Mouse (Mus musculus) hindbrain, embryonic 13.5 days (tissue): ENCODE measurements at regions not wholly inside any gene's neighbourhood (a gene's known extent, or its start where the extent isn't known, plus 50 kb on each side); places are given as distances from the start of the nearest gene placed in this dataset.

Experiments
- ATAC-seq: fragments of 200-750 bp; cut with Nextera tagmentation; 2 replicates; pipeline ENCODE4 v1.8.0; 2017; ENCODE audit warnings: moderate TSS enrichment; ENCODE audit not compliant: low FRiP score
- H3K27ac ChIP-seq: fragments of 300-500 bp; sonication (generic); 2 replicates; pipeline ENCODE4 v1.5.1; 2015; ENCODE audit warnings: inconsistent platforms, mild to moderate bottlenecking, moderate library complexity
- H3K27me3 ChIP-seq: fragments of 300-500 bp; sonication (generic); 2 replicates; pipeline ENCODE4 v1.6.1; 2015; ENCODE audit warnings: mild to moderate bottlenecking, inconsistent platforms
- H3K36me3 ChIP-seq: fragments of 300-500 bp; sonication (generic); 2 replicates; pipeline ENCODE4 v1.6.1; 2015; ENCODE audit warnings: mild to moderate bottlenecking, inconsistent platforms
- H3K4me1 ChIP-seq: fragments of 300-500 bp; sonication (generic); replicated peaks from 2 replicates; pipeline ENCODE4 v1.6.1; 2015; ENCODE audit warnings: inconsistent platforms
- H3K4me2 ChIP-seq: fragments of 300-500 bp; sonication (generic); 2 replicates; pipeline ENCODE4 v1.6.1; 2015; ENCODE audit warnings: inconsistent platforms, mild to moderate bottlenecking, moderate library complexity
- H3K4me3 ChIP-seq: fragments of 300-500 bp; sonication (generic); 2 replicates; pipeline ENCODE4 v1.5.1; 2015; ENCODE audit warnings: mild to moderate bottlenecking, inconsistent platforms
- H3K9ac ChIP-seq: fragments of 300-500 bp; sonication (generic); 2 replicates; pipeline ENCODE4 v1.6.1; 2015; ENCODE audit warnings: mild to moderate bottlenecking, inconsistent platforms
- H3K9me3 ChIP-seq: fragments of 300-500 bp; sonication (generic); 2 replicates; pipeline ENCODE4 v1.6.1; 2016; ENCODE audit warnings: inconsistent platforms
- WGBS: fragments of 180-500 bp; shearing (Covaris S2); methylation state at CpG from one replicate; pipeline ENCODE4 v1.1.7; 2015; 5-methylcytosine and 5-hydroxymethylcytosine counted together

DNA sequence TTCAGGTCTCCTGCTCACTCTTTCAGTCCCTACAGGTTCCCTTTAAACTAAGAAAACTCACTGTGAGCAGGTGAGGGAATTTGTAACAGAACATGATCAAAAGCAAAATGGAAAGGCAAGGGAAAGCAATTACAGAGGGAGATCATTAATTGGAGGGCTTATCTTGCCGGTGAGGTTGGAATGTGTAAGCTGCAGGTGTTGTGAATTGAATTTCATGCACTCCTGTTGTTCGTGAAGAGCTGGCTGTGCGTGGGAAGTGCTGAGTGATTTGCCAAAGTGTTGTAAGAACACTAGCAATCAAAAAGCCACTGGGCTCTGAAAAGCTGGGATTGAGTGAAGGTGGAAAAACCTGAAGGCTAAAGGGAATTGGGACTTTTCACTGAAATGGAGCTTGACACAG is 808.8 kb upstream of the Lcorl start:
- 24% methylated on average over 3 of the region's 3 CpGs for WGBS
- H3K4me3 ChIP-seq: no peak overlapping the region
- H3K4me2 ChIP-seq: no peak overlapping the region
- no peak overlapping the region for H3K9ac ChIP-seq
- no peaks in the 10 kb centered on the region for H3K36me3 ChIP-seq
- H3K9me3 ChIP-seq: no peaks in the 10 kb centered on the region
- H3K27me3 ChIP-seq: no peaks in the 10 kb centered on the region
- H3K4me1 ChIP-seq: no peaks in the 10 kb centered on the region
- ATAC-seq: no peak
- no peak overlapping the region for H3K27ac ChIP-seq

DNA sequence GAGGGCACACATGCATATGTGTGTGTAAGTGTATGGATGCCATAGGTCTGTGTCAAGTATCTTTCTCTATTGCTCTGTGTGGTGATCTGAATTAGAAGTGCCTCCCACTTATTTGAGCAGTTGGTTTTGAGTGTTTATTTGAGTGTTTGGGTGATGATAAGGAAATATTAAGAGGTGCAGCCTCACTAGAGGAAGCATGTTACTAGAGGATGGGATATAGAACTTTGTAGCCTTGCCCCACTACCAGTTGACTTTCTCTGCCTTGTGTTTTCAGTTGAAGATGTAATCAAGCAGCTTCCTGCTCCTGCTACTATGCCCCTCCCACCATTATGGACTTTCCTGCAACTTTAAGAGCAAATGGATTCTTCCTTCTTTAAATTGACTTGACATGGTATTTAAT is 799.6 kb upstream of the Lcorl start:
- Histone ChIP-seq H3K9me3 (no peaks in the 10 kb centered on the region), H3K9ac (no peak overlapping the region), H3K4me2 (no peak overlapping the region), H3K36me3 (no peaks in the 10 kb centered on the region), H3K4me3 (no peak overlapping the region), H3K27ac (no peak overlapping the region), H3K4me1 (no peaks in the 10 kb centered on the region), H3K27me3 (no peaks in the 10 kb centered on the region)
- no peak for ATAC-seq

DNA sequence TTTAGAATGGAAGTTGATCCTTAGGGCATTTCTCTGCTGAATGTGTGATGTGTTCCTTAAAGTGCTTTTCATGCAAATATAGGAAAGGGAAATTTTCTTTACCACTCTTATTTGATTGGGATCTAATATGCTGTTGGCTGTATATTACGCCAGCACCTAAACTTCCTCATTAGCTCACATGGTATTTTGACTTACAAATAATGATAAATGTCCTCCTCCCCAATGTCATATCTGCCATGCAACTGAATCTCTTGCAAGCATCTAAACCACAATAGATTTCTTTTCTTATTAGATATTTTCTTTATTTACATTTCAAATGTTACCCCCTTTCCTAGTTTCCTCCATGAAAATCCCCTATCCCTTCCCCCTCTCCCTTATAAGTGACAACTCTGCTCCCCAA is 796.8 kb upstream of the Lcorl start:
- Histone ChIP-seq H3K27me3 (no peaks in the 10 kb centered on the region), H3K4me2 (no peak overlapping the region), H3K36me3 (no peaks in the 10 kb centered on the region), H3K27ac (no peak overlapping the region), H3K9me3 (no peaks in the 10 kb centered on the region), H3K9ac (no peak overlapping the region), H3K4me3 (no peak overlapping the region), H3K4me1 (no peaks in the 10 kb centered on the region)
- 93% methylated on average over 1 of the region's 1 CpGs for WGBS
- no peak for ATAC-seq

DNA sequence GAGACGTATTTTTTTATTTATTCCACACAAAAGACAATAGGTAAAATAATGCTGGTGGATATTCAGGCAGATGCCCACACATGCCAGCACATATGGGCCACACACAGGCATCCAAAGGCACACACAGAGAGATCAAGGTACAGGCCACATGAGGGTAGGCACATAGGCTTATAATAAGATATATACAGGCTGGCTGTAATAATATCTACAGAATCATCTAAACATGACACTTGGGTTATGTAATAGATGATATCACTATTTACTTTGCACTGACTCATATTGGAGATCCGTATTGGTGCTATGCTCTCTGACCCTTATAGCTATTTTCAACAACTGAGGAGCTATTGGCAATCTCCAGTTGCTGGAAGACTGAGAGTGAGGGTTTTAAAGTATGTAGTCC is 785.6 kb upstream of the Lcorl start:
- WGBS: 90% methylated on average over 2 of the region's 2 CpGs
- H3K9me3 ChIP-seq: no peaks in the 10 kb centered on the region
- no peak overlapping the region for H3K4me3 ChIP-seq
- no peaks in the 10 kb centered on the region for H3K27me3 ChIP-seq
- no peaks in the 10 kb centered on the region for H3K36me3 ChIP-seq
- H3K9ac ChIP-seq: no peak overlapping the region
- ATAC-seq: no peak
- no peak overlapping the region for H3K27ac ChIP-seq
- no peak overlapping the region for H3K4me2 ChIP-seq
- H3K4me1 ChIP-seq: no peaks in the 10 kb centered on the region

DNA sequence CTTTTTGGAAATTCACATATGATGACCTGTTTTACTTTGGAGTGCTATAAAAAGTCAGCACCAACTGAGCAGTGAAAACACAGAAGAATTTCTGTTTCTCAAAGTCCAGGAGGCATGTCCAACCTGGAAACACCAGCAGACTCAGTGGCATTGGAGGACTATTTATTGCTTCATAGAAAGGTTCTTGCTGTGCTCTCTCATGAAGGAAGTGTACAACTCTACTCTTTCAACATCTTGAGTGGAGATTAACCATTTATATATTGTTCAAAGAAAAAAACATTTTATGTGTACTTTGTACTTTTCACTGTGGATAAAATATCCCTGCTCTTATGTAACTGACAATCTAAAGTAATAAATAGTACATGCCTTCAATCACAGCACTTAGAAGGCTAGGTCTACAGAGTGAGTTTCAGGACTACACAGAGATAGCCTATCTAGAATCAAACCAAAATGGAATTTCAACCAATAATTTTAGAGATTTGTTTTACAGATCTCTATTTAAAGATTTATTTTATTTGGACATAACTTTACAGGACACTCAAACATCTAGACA is 777.8 kb upstream of the Lcorl start:
- Histone ChIP-seq H3K27ac (no peak overlapping the region), H3K9me3 (no peaks in the 10 kb centered on the region), H3K36me3 (no peaks in the 10 kb centered on the region), H3K27me3 (no peaks in the 10 kb centered on the region), H3K4me1 (no peaks in the 10 kb centered on the region), H3K9ac (no peak overlapping the region), H3K4me2 (no peak overlapping the region), H3K4me3 (no peak overlapping the region)
- ATAC-seq: no peak
